Mouse (Mus musculus) heart, embryonic 16.5 days (tissue): Measurements from ENCODE around the gene Tmcc3. TPM values are rescaled to one million over a fixed set of nuclear protein-coding genes. Genes with fewer than 3 reads are reported as not detected.

ENCODE experiments used
- ATAC-seq: fragments of 200-750 bp; cut with Nextera tagmentation; replicated peaks from 2 replicates; pipeline ENCODE4 v1.8.0; 2017; ENCODE audit warnings: moderate number of reproducible peaks; ENCODE audit not compliant: insufficient read depth, low FRiP score; ENCODE audit errors: extremely low read depth
- H3K27ac ChIP-seq: fragments of 300-500 bp; sonication (generic); 2 replicates; pipeline ENCODE4 v1.5.1; 2014; ENCODE audit warnings: mild to moderate bottlenecking, low read length, control low read depth, moderate library complexity
- H3K27me3 ChIP-seq: fragments of 300-500 bp; sonication (generic); 2 replicates; pipeline ENCODE4 v1.6.1; 2014; ENCODE audit warnings: low read length, mixed read lengths; ENCODE audit not compliant: control insufficient read depth, insufficient read depth
- H3K36me3 ChIP-seq: fragments of 300-500 bp; sonication (generic); 2 replicates; pipeline ENCODE4 v1.6.1; 2014; ENCODE audit not compliant: control insufficient read depth, insufficient read depth
- H3K4me1 ChIP-seq: fragments of 300-500 bp; sonication (generic); 2 replicates; pipeline ENCODE4 v1.6.1; 2014; ENCODE audit warnings: low read length, mixed read lengths; ENCODE audit not compliant: control insufficient read depth, insufficient read depth
- H3K4me2 ChIP-seq: fragments of 300-500 bp; sonication (generic); 2 replicates; pipeline ENCODE4 v1.6.1; 2014; ENCODE audit warnings: low read depth, mild to moderate bottlenecking, control low read depth, low read length
- H3K4me3 ChIP-seq: fragments of 300-500 bp; sonication (generic); 2 replicates; pipeline ENCODE4 v1.5.1; 2014; ENCODE audit warnings: mild to moderate bottlenecking, control low read depth, low read length
- H3K9ac ChIP-seq: fragments of 300-500 bp; sonication (generic); 2 replicates; pipeline ENCODE4 v1.6.1; 2014; ENCODE audit warnings: low read length, control low read depth
- H3K9me3 ChIP-seq: fragments of 300-500 bp; sonication (generic); replicated peaks from 2 replicates; pipeline ENCODE4 v1.6.1; 2016; ENCODE audit warnings: low read length; ENCODE audit not compliant: control insufficient read depth
- WGBS: fragments of 180-500 bp; shearing (Covaris S2); extraction: QIAGEN DNeasy Blood & Tissue Kit; methylation state at CpG from one replicate; pipeline ENCODE4 v1.1.7; 2014; 5-methylcytosine and 5-hydroxymethylcytosine counted together
- polyA plus RNA-seq: library from polyadenylated mRNA; unstranded; fragments of >200 nt; fragmentation: Nextera tagmentation; extraction: Ambion mirVana; gene quantifications from 2 replicates; pipeline ENCODE4 v1.2.1, GENCODE M21; 2015

Gene Tmcc3
- polyA plus RNA-seq, 1 experiment from 2014 or later: 11.4 TPM

DNA sequence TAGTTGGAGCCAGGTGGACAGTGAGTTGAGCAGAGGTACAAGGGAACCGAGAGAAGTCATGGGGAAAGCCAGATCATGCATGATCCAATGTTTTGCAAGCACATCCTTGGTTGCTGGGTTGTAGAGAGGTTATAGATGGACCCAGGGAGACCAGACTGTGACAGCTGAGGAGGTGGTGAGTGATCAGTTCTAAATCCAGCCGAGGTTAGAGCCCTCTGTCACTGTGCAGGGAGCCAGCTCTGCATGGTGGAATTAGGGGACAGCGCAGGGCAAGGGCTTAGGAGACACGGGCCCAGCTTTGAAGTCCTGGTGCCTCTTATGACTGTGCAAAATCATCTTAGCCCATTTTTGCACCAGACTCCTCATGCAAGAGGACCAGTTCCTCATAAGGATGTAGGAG lies 228.5 kb downstream of the Tmcc3 start:
- no peaks in the 10 kb centered on the region for H3K27me3 ChIP-seq
- no peak overlapping the region for H3K4me2 ChIP-seq
- H3K9ac ChIP-seq: no peak overlapping the region
- H3K9me3 ChIP-seq: peaks cover 8% of the 10 kb centered on the region
- H3K27ac ChIP-seq: no peak overlapping the region
- H3K36me3 ChIP-seq: 0 out of 2 replicates have a peak, but pooled peaks cover 4% of the 10 kb centered on the region
- 53% methylated on average over 4 of the region's 4 CpGs for WGBS
- ATAC-seq: no peak
- H3K4me3 ChIP-seq: no peak overlapping the region
- peaks cover 6% of the 10 kb centered on the region; the same call in 1 of the 2 replicates for H3K4me1 ChIP-seq

DNA sequence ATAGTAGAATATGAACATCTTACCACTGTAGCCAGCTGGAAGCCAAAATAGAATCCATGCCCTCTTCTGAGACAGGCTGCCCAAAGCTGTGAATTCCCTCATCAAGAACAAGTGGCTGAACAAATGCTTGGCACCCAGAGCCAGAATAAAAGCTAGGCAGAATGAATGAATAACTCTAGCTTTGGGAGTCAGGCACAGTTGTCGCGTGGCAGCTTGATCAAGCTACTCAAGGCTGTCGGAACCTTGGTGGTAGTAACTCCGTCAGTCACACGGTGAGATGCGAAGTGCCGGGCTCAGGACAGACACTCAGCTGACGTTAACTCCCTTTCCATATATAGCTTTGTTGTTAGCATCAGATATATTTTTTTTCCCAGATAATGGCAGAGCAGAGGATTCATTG lies 232.2 kb downstream of the Tmcc3 start:
- no peak for ATAC-seq
- 39% methylated on average over 8 of the region's 8 CpGs for WGBS
- Histone ChIP-seq H3K9ac (no peak overlapping the region), H3K27ac (no peak overlapping the region), H3K36me3 (0 out of 2 replicates have a peak, but pooled peaks cover 4% of the 10 kb centered on the region), H3K4me1 (peaks cover 16% of the 10 kb centered on the region), H3K9me3 (peaks cover 8% of the 10 kb centered on the region), H3K4me2 (no peak overlapping the region), H3K4me3 (no peak overlapping the region), H3K27me3 (no peaks in the 10 kb centered on the region)

DNA sequence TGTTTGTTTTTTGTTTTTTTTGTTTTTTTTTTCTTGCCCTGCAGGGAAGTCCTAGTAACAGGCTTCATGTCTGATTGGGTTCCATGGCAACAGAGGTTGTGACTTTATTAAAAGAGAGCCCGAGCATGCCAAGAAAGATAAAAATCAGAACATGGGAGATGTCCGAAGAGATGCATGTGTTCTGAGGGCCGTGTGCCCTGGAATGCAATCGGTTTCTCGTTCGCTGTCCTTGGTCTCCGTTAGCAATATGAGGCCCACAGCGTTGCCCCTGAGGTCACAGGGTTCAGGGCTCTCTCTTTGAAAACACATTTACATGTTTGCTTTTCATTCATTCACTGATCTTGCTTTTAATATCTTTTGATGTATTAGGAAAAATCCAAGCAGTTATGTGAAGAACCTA lies 233.1 kb downstream of the Tmcc3 start:
- H3K9me3 ChIP-seq: peaks cover 8% of the 10 kb centered on the region
- ATAC-seq: no peak
- H3K27ac ChIP-seq: peak overlapping the region; percentile 83
- H3K27me3 ChIP-seq: no peaks in the 10 kb centered on the region
- peak overlapping the region; percentile 49 for H3K4me3 ChIP-seq
- H3K4me2 ChIP-seq: peak overlapping the region; percentile 71
- WGBS: 43% methylated on average over 8 of the region's 8 CpGs
- H3K9ac ChIP-seq: peak overlapping the region; percentile 69; the same call in 1 of the 2 replicates
- H3K4me1 ChIP-seq: peaks cover 20% of the 10 kb centered on the region
- H3K36me3 ChIP-seq: 0 out of 2 replicates have a peak, but pooled peaks cover 4% of the 10 kb centered on the region

DNA sequence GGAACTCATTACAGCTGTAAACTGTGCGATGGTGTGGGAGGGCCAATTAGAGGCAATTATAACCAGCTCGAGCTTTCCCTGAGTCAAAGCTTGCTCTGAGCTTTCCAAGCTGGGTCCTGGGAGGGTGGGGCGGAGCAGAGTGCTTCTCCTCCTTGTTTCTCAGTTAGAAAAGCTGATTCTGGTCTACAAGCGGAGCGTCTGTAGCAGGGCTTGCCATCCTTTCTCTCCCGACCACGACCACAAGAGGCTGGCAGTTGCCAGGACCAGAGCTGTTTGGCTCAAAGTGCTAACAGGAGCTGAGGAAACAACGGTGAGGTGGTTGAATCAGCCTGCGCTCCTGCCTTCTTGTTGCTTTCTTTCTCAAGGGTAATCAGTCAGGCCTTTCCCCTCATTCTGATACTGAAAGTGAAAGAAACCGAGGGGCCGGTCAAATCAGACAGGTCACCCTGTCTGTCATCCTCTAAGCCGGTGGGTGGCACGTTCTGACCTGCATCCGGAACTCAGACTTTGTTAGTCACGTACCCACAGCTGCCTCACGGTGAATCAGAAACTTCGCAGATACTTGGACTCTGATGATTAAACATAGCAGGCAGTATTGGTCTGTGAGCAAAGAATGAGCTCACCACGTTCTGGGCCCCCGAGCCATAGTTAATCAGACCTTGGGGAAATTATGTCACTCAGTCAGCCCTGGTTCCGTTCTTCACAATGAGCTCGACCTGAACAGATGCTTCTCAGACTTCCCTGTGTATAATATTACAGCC lies 233.7 kb downstream of the Tmcc3 start:
- H3K4me3 ChIP-seq: peak overlapping the region; percentile 49
- H3K9me3 ChIP-seq: peaks cover 8% of the 10 kb centered on the region
- peaks cover 26% of the 10 kb centered on the region for H3K4me1 ChIP-seq
- peak; percentile 75 for ATAC-seq
- H3K9ac ChIP-seq: peak overlapping the region; percentile 69
- H3K27me3 ChIP-seq: no peaks in the 10 kb centered on the region
- H3K4me2 ChIP-seq: peak overlapping the region; percentile 71
- H3K36me3 ChIP-seq: 0 out of 2 replicates have a peak, but pooled peaks cover 4% of the 10 kb centered on the region
- WGBS: 13% methylated on average over 21 of the region's 21 CpGs
- H3K27ac ChIP-seq: peak overlapping the region; percentile 83

DNA sequence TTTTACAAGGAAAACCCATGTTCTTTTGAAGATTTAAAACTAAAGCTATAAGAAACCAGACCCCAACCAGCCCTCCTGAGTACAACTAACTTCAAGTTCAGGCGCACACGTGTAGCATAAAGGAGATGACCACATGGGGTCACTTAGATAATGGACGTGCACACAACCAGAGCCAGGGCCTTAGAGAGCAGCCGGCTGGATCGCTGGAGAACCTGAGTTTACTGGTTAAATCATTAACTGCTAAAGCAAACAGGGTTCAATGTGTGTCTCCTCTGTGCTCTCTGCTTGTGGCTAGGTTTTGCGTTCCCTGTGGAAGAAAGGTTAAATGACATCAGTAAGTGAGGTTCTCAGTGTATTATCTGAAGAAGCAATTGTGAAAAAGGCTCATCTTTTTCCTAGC lies 234.9 kb downstream of the Tmcc3 start:
- no peak overlapping the region for H3K4me2 ChIP-seq
- no peak for ATAC-seq
- peaks cover 2% of the 10 kb centered on the region for H3K9me3 ChIP-seq
- no peak overlapping the region for H3K4me3 ChIP-seq
- no peak overlapping the region for H3K9ac ChIP-seq
- 82% methylated on average over 6 of the region's 6 CpGs for WGBS
- H3K27ac ChIP-seq: no peak overlapping the region
- H3K27me3 ChIP-seq: no peaks in the 10 kb centered on the region
- peaks cover 35% of the 10 kb centered on the region for H3K4me1 ChIP-seq
- 0 out of 2 replicates have a peak, but pooled peaks cover 1% of the 10 kb centered on the region for H3K36me3 ChIP-seq

DNA sequence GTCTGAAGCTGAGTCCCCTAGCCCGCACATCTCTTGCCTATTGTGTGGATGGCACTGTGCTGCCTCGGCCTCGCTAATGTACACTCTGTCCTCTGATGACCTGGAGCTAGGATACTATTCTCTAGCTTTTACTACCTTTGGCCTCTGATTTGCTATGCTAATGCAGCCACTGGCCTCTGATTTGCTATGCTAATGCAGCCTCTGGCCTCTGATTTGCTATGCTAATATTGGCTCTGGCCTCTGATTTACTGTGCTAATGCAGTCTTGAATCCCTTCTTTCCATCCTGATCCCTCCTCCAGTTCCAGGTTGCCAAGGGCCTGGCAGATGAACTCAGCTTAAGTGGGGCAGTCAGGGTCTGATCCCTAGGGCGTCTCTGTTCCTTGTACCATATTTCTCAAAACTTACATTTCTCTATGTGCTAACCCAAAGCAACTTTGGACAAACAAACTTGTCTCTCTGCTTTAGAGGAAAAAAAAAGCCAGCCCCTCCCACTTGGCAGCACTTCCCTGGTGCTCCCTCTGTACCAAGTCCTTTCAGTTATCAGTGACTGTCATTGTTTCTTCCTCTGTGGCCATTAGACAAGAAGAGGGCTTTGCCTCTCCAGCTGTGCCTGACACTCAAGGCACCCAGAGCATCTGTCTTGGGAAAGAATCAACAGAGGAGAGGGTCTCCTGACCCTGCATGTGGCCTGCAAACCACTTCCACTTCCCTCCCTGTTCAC lies 237.9 kb downstream of the Tmcc3 start:
- no peaks in the 10 kb centered on the region for H3K36me3 ChIP-seq
- no peak overlapping the region for H3K4me2 ChIP-seq
- peak overlapping the region; percentile 32; the same call in 1 of the 2 replicates for H3K27ac ChIP-seq
- peaks cover 35% of the 10 kb centered on the region for H3K4me1 ChIP-seq
- no peak overlapping the region for H3K4me3 ChIP-seq
- no peaks in the 10 kb centered on the region for H3K27me3 ChIP-seq
- H3K9ac ChIP-seq: no peak overlapping the region
- 66% methylated on average over 4 of the region's 4 CpGs for whole genome bisulfite sequencing
- no peaks in the 10 kb centered on the region for H3K9me3 ChIP-seq
- ATAC-seq: no peak

DNA sequence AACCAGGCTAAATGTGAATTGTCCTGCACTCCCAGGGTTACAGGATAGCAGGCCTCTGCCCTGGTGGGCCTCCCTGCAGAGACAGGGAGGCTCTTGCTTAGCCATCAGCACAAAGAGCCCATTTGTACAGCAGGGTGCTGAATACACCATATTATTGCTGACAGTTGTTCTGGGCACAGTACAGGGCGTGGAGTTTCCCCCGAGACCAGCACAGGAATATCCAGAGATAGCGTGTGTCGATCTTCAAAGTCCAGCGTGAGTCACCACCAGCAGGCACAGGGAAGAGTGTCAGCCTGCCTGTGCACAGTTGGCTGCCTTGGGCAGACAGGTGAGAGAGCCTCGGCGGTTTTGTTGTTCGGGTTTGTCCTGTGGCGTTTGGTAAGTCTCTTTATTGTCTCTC lies 238.9 kb downstream of the Tmcc3 start:
- no peak overlapping the region for H3K9ac ChIP-seq
- H3K4me3 ChIP-seq: no peak overlapping the region
- H3K4me1 ChIP-seq: peaks cover 29% of the 10 kb centered on the region
- no peak for ATAC-seq
- no peak overlapping the region for H3K27ac ChIP-seq
- H3K36me3 ChIP-seq: no peaks in the 10 kb centered on the region
- no peaks in the 10 kb centered on the region for H3K27me3 ChIP-seq
- H3K9me3 ChIP-seq: no peaks in the 10 kb centered on the region
- no peak overlapping the region for H3K4me2 ChIP-seq
- WGBS: 29% methylated on average over 9 of the region's 9 CpGs

DNA sequence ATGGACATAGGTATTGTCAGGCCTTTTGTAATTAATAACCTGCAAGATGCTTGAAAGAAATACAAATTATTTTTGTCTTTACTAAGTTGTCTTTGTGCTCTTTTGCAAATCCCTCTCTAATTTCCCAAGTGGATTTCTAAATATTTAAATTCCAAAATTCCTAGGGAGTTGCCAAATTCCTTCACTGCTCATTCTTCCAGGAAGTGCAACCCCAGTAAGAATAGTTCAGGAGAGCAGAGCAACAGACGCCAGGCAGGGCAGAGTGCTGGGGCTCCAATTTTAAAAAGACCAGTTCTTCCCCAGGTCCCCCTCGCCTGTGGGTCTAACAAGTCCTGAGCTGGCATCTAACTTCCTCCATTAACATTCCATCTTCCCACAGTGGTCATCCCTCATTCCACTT lies 239.3 kb downstream of the Tmcc3 start:
- no peak for ATAC-seq
- H3K4me2 ChIP-seq: no peak overlapping the region
- WGBS: 28% methylated on average over 2 of the region's 2 CpGs

DNA sequence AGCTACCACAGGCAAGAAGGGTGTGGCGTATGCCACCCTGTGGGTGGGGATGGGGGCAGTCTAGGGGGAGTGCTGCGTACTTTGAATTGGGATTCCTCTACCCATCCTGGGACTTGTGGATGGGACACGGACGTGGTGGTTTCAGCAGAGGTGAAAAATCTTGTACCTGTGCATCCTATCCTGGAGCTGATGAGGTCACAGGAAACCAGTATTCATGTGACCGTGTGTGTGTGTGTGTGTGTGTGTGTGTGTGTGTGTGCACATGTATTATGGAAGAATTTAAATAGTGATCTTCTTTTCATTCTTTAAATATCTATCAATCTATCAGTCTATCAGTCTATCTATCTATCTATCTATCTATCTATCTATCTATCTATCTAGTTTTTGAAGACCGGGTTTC lies 239.8 kb downstream of the Tmcc3 start:
- ATAC-seq: no peak

More for the DNA sequence above, 239.3 kb downstream of the Tmcc3 start:
- H3K36me3 ChIP-seq: no peaks in the 10 kb centered on the region
- H3K4me1 ChIP-seq: peaks cover 25% of the 10 kb centered on the region
- no peak overlapping the region for H3K27ac ChIP-seq
- no peaks in the 10 kb centered on the region for H3K27me3 ChIP-seq
- no peak overlapping the region for H3K4me3 ChIP-seq
- H3K9me3 ChIP-seq: no peaks in the 10 kb centered on the region
- no peak overlapping the region for H3K9ac ChIP-seq

More for the DNA sequence above, 239.8 kb downstream of the Tmcc3 start:
- Histone ChIP-seq H3K27me3 (no peaks in the 10 kb centered on the region), H3K9ac (no peak overlapping the region), H3K4me3 (no peak overlapping the region), H3K4me2 (no peak overlapping the region), H3K27ac (no peak overlapping the region), H3K36me3 (no peaks in the 10 kb centered on the region), H3K9me3 (no peaks in the 10 kb centered on the region), H3K4me1 (peaks cover 20% of the 10 kb centered on the region)
- 84% methylated on average over 6 of the region's 6 CpGs for WGBS
